Mouse (Mus musculus) heart, postnatal 36 days (tissue): ENCODE results near the gene Ppp1r12a. TPM values are rescaled to one million over a fixed set of nuclear protein-coding genes. Genes with fewer than 3 reads are reported as not detected.

Experiments
- DNase-seq, 2 experiments: peaks; one replicate each; pipeline ENCODE4 v3.0.0; 2021 to 2022
- intact Hi-C: fragments of 180-260 bp; cut with DNase I; formaldehyde crosslinking; loops from one replicate; pipeline ENCODE4 v1.15.1; 2025
- total RNA-seq, 2 experiments: library from RNA; stranded (reverse); gene quantifications; 2 replicates each; pipeline ENCODE4 v1.2.3; 2021

The Ppp1r12a gene
- total RNA-seq, 2 experiments from 2014 or later, result 55.4 to 61.8 TPM

- DNase-seq, result no peak
- intact Hi-C loops, result no loop called here
Measured at GRCm38 (mm10) chr10:108159002-108159401, 3.0 kb upstream of the Ppp1r12a start.

- intact Hi-C loops, result loop anchor here (2.0 to 10.0 kb wide), 4 partner anchors 75 to 282 kb away; no protein-coding TSS in a partner anchor
- DNase-seq, result no peak
Measured at GRCm38 (mm10) chr10:108162297-108163020, 466 bp downstream of the Ppp1r12a start.

GRCm38 (mm10) chr10:108163021-108163410 lies 1.0 kb downstream of the Ppp1r12a start:
- intact Hi-C loops, result loop anchor here (2.0 to 10.0 kb wide), 4 partner anchors 76 to 282 kb away; no protein-coding TSS in a partner anchor
- peak in 1 of 2 experiments; percentile 35 for DNase-seq

- no peak for DNase-seq
- intact Hi-C loops, result loop anchor here (2.0 to 10.0 kb wide), 4 partner anchors 76 to 281 kb away; no protein-coding TSS in a partner anchor
Measured at GRCm38 (mm10) chr10:108163451-108163850, 1.5 kb downstream of the Ppp1r12a start.

- intact Hi-C loops, result loop anchor here (5.0 to 10.0 kb wide), 2 partner anchors 34 to 277 kb away; no protein-coding TSS in a partner anchor
- DNase-seq, result peak; percentile 36 to 50
Measured at GRCm38 (mm10) chr10:108167823-108168222, 5.8 kb downstream of the Ppp1r12a start.

- DNase-seq, result no peak
- intact Hi-C loops, result no loop called here
Measured at GRCm38 (mm10) chr10:108170818-108171217, 8.8 kb downstream of the Ppp1r12a start.

GRCm38 (mm10) chr10:108171637-108172036 lies 9.6 kb downstream of the Ppp1r12a start:
- no peak for DNase-seq

GRCm38 (mm10) chr10:108172817-108173563 lies 11.0 kb downstream of the Ppp1r12a start:
- intact Hi-C loops, result no loop called here
- no peak for DNase-seq

More at GRCm38 (mm10) chr10:108171637-108172036, 9.6 kb downstream of the Ppp1r12a start:
- intact Hi-C loops, result no loop called here

GRCm38 (mm10) chr10:108174107-108174506 lies 12.1 kb downstream of the Ppp1r12a start:
- intact Hi-C loops, result no loop called here
- DNase-seq, result no peak

GRCm38 (mm10) chr10:108175885-108176284 lies 13.9 kb downstream of the Ppp1r12a start:
- no peak for DNase-seq
- intact Hi-C loops, result no loop called here

- no peak for DNase-seq
Measured at GRCm38 (mm10) chr10:108178285-108178848, 16.4 kb downstream of the Ppp1r12a start.

GRCm38 (mm10) chr10:108179404-108179803 lies 17.4 kb downstream of the Ppp1r12a start:
- intact Hi-C loops, result no loop called here
- no peak for DNase-seq

More at GRCm38 (mm10) chr10:108178285-108178848, 16.4 kb downstream of the Ppp1r12a start:
- intact Hi-C loops, result no loop called here

- DNase-seq, result no peak
- intact Hi-C loops, result no loop called here
Measured at GRCm38 (mm10) chr10:108180313-108180712, 18.3 kb downstream of the Ppp1r12a start.

GRCm38 (mm10) chr10:108181893-108182292 lies 19.9 kb downstream of the Ppp1r12a start:
- intact Hi-C loops, result no loop called here

GRCm38 (mm10) chr10:108182386-108182785 lies 20.4 kb downstream of the Ppp1r12a start:
- intact Hi-C loops, result no loop called here
- no peak for DNase-seq

More at GRCm38 (mm10) chr10:108181893-108182292, 19.9 kb downstream of the Ppp1r12a start:
- no peak for DNase-seq

GRCm38 (mm10) chr10:108184763-108185162 lies 22.8 kb downstream of the Ppp1r12a start:
- intact Hi-C loops, result no loop called here
- DNase-seq, result no peak

- DNase-seq, result no peak
- intact Hi-C loops, result no loop called here
Measured at GRCm38 (mm10) chr10:108185265-108185664, 23.3 kb downstream of the Ppp1r12a start.

- intact Hi-C loops, result loop anchor here (2.0 kb wide), 1 partner anchor 257 kb away; no protein-coding TSS in a partner anchor
- no peak for DNase-seq
Measured at GRCm38 (mm10) chr10:108189303-108189702, 27.3 kb downstream of the Ppp1r12a start.

GRCm38 (mm10) chr10:108189986-108190385 lies 28.0 kb downstream of the Ppp1r12a start:
- intact Hi-C loops, result loop anchor here (2.0 to 5.0 kb wide), 3 partner anchors 257 to 388 kb away; no protein-coding TSS in a partner anchor
- DNase-seq, result no peak

- DNase-seq, result no peak
- intact Hi-C loops, result loop anchor here (5.0 kb wide), 2 partner anchors 333 to 388 kb away; no protein-coding TSS in a partner anchor
Measured at GRCm38 (mm10) chr10:108190626-108191025, 28.6 kb downstream of the Ppp1r12a start.

- peak in 1 of 2 experiments; percentile 28 for DNase-seq
- intact Hi-C loops, result loop anchor here (5.0 kb wide), 2 partner anchors 334 to 389 kb away; no protein-coding TSS in a partner anchor
Measured at GRCm38 (mm10) chr10:108191381-108191787, 29.4 kb downstream of the Ppp1r12a start.
